Mouse (Mus musculus) E14TG2a.4 (cell line): ENCODE measurements around the gene Pkd1.

ENCODE experiments used
- H3K27me3 ChIP-seq: 2 replicates; pipeline ENCODE4 v1.6.1; 2014; ENCODE audit warnings: low read length, control low read depth; ENCODE audit not compliant: insufficient read depth
- H3K36me3 ChIP-seq: 2 replicates; pipeline ENCODE4 v1.6.1; 2014; ENCODE audit warnings: low read length, control low read depth; ENCODE audit not compliant: insufficient read depth
- H3K4me1 ChIP-seq: replicated peaks from 2 replicates; pipeline ENCODE4 v1.6.1; 2014; ENCODE audit warnings: low read depth, low read length, control low read depth
- H3K4me3 ChIP-seq: replicated peaks from 2 replicates; pipeline ENCODE4 v1.5.1; 2014; ENCODE audit warnings: mild to moderate bottlenecking, low read length
- H3K9me3 ChIP-seq: 2 replicates; pipeline ENCODE4 v1.6.1; 2014; ENCODE audit warnings: low read length, control low read depth
- CTCF ChIP-seq: conservative IDR thresholded peaks from 2 replicates; pipeline ENCODE4 v1.5.1; 2014; ENCODE audit warnings: low read length
- NANOG ChIP-seq: IDR thresholded peaks from 2 replicates; pipeline ENCODE4 v1.6.1; 2014; ENCODE audit warnings: borderline replicate concordance, low read length, mixed read lengths
- POU5F1 ChIP-seq: IDR thresholded peaks from 2 replicates; pipeline ENCODE4 v1.6.1; 2014; ENCODE audit warnings: low read length, borderline replicate concordance

Pkd1 gene

GRCm38 (mm10) chr17:24630072-24630471 is 80.4 kb downstream of the Pkd1 start:
- Histone ChIP-seq H3K4me3 (no peak overlapping the region), H3K9me3 (no peaks in the 10 kb centered on the region), H3K4me1 (peaks cover 34% of the 10 kb centered on the region), H3K27me3 (no peaks in the 10 kb centered on the region), H3K36me3 (peaks cover 72% of the 10 kb centered on the region)
- TF ChIP-seq POU5F1 (no peak), CTCF (no peak), NANOG (no peak)

- TF ChIP-seq NANOG (no peak), CTCF (no peak), POU5F1 (no peak)
- peak within 1 kb of the TSS; percentile 88 for H3K4me3 ChIP-seq
- H3K27me3 ChIP-seq, result no peaks in the 10 kb centered on the region
- H3K4me1 ChIP-seq, result peaks cover 55% of the 10 kb centered on the region
- peaks cover 66% of the 10 kb centered on the region for H3K36me3 ChIP-seq
- H3K9me3 ChIP-seq, result no peaks in the 10 kb centered on the region
Observed at GRCm38 (mm10) chr17:24632167-24632812, 82.7 kb downstream of the Pkd1 start, which contains the start of the genes Tsc2 and Nthl1. Gene Tsc2 (minus strand): TSS chr17:24632630. Gene Nthl1 (plus strand): TSS chr17:24632680.

GRCm38 (mm10) chr17:24632813-24633449 is 83.3 kb downstream of the Pkd1 start:
- peak overlapping the region; percentile 88 for H3K4me3 ChIP-seq
- H3K9me3 ChIP-seq, result no peaks in the 10 kb centered on the region
- H3K27me3 ChIP-seq, result no peaks in the 10 kb centered on the region
- TF ChIP-seq POU5F1 (no peak), CTCF (no peak), NANOG (no peak)
- H3K4me1 ChIP-seq, result peaks cover 62% of the 10 kb centered on the region
- peaks cover 66% of the 10 kb centered on the region for H3K36me3 ChIP-seq

GRCm38 (mm10) chr17:24633831-24634230 is 84.2 kb downstream of the Pkd1 start:
- Histone ChIP-seq H3K9me3 (no peaks in the 10 kb centered on the region), H3K4me1 (peaks cover 71% of the 10 kb centered on the region), H3K36me3 (peaks cover 66% of the 10 kb centered on the region), H3K27me3 (no peaks in the 10 kb centered on the region), H3K4me3 (0 out of 2 replicates have a peak overlapping the region, but pooled peaks have one; percentile 88)
- TF ChIP-seq CTCF (no peak), NANOG (no peak), POU5F1 (no peak)

- Histone ChIP-seq H3K4me3 (no peak overlapping the region; the same call in 1 of the 2 replicates), H3K36me3 (peaks cover 66% of the 10 kb centered on the region), H3K9me3 (no peaks in the 10 kb centered on the region), H3K27me3 (no peaks in the 10 kb centered on the region), H3K4me1 (peaks cover 78% of the 10 kb centered on the region)
- no peak for TF ChIP-seq CTCF
- no peak for TF ChIP-seq POU5F1
- TF ChIP-seq NANOG, result no peak
Observed at GRCm38 (mm10) chr17:24635024-24635423, 85.4 kb downstream of the Pkd1 start.

- Histone ChIP-seq H3K4me1 (peaks cover 83% of the 10 kb centered on the region), H3K4me3 (no peak overlapping the region), H3K27me3 (no peaks in the 10 kb centered on the region), H3K36me3 (peaks cover 61% of the 10 kb centered on the region), H3K9me3 (no peaks in the 10 kb centered on the region)
- TF ChIP-seq POU5F1 (no peak), CTCF (no peak), NANOG (no peak)
Observed at GRCm38 (mm10) chr17:24635694-24636093, 86.1 kb downstream of the Pkd1 start.

GRCm38 (mm10) chr17:24636781-24637481 is 87.3 kb downstream of the Pkd1 start:
- Histone ChIP-seq H3K27me3 (no peaks in the 10 kb centered on the region), H3K4me3 (peak overlapping the region; percentile 21), H3K9me3 (no peaks in the 10 kb centered on the region), H3K4me1 (peaks cover 86% of the 10 kb centered on the region), H3K36me3 (peaks cover 60% of the 10 kb centered on the region)
- TF ChIP-seq NANOG (no peak), CTCF (no peak), POU5F1 (no peak)

- H3K9me3 ChIP-seq, result no peaks in the 10 kb centered on the region
- peaks cover 72% of the 10 kb centered on the region for H3K36me3 ChIP-seq
- no peak for TF ChIP-seq POU5F1
- no peak for TF ChIP-seq NANOG
- no peak for TF ChIP-seq CTCF
- H3K4me3 ChIP-seq, result no peak overlapping the region
- peaks cover 92% of the 10 kb centered on the region for H3K4me1 ChIP-seq
- no peaks in the 10 kb centered on the region for H3K27me3 ChIP-seq
Observed at GRCm38 (mm10) chr17:24638214-24638613, 88.6 kb downstream of the Pkd1 start.
